Mouse (Mus musculus) adrenal gland, postnatal 25 days (tissue): ENCODE data around the gene Ap5s1. TPM values are rescaled to one million over a fixed set of nuclear protein-coding genes. Genes with fewer than 3 reads are reported as not detected.
A peak's percentile ranks its signal among the peaks of the same experiment; 100 is the strongest.
"Not testable (repeated sequence)": the region's sequence is repeated elsewhere in the genome, so short reads cannot be mapped to it uniquely, and the experiment has no call there.

Source experiments
- DNase-seq: peaks from one replicate; pipeline ENCODE4 v3.0.0; 2021; ENCODE audit warnings: mixed read lengths
- total RNA-seq: library from RNA; stranded (reverse); gene quantifications from 2 replicates; pipeline ENCODE4 v1.2.3, GENCODE M21; 2021

Ap5s1 gene
- total RNA-seq, 1 experiment from 2014 or later: 24.5 TPM

- no peak for DNase-seq
Measured at GRCm38 (mm10) chr2:131222562-131222961, 15.7 kb downstream of the Ap5s1 start.

GRCm38 (mm10) chr2:131223569-131223968 is 16.7 kb downstream of the Ap5s1 start:
- DNase-seq: no peak

GRCm38 (mm10) chr2:131225178-131225577 is 18.3 kb downstream of the Ap5s1 start:
- no peak for DNase-seq

GRCm38 (mm10) chr2:131226669-131227068 is 19.8 kb downstream of the Ap5s1 start:
- DNase-seq: not testable (repeated sequence)

- DNase-seq: no peak
Measured at GRCm38 (mm10) chr2:131227243-131227642, 20.4 kb downstream of the Ap5s1 start.

GRCm38 (mm10) chr2:131232558-131232957 is 25.7 kb downstream of the Ap5s1 start:
- DNase-seq: no peak

- peak; percentile 96 for DNase-seq
Measured at GRCm38 (mm10) chr2:131233307-131234126, 26.6 kb downstream of the Ap5s1 start, which contains the start of gene Mavs. TSS of gene Mavs (plus strand) at chr2:131234063.

GRCm38 (mm10) chr2:131234127-131234650 is 27.3 kb downstream of the Ap5s1 start:
- peak; percentile 24 for DNase-seq

GRCm38 (mm10) chr2:131234970-131235635 is 28.2 kb downstream of the Ap5s1 start:
- no peak for DNase-seq

- no peak for DNase-seq
Measured at GRCm38 (mm10) chr2:131242180-131242579, 35.3 kb downstream of the Ap5s1 start.

- DNase-seq: no peak
Measured at GRCm38 (mm10) chr2:131242929-131243328, 36.1 kb downstream of the Ap5s1 start.

- DNase-seq: peak; percentile 65
Measured at GRCm38 (mm10) chr2:131253681-131254328, 46.9 kb downstream of the Ap5s1 start.

- DNase-seq: peak; percentile 15
Measured at GRCm38 (mm10) chr2:131254329-131254713, 47.4 kb downstream of the Ap5s1 start.

GRCm38 (mm10) chr2:131255738-131256137 is 48.9 kb downstream of the Ap5s1 start:
- no peak for DNase-seq

GRCm38 (mm10) chr2:131258693-131259092 is 51.8 kb downstream of the Ap5s1 start:
- DNase-seq: no peak

GRCm38 (mm10) chr2:131260544-131261307 is 53.8 kb downstream of the Ap5s1 start:
- DNase-seq: no peak

- DNase-seq: no peak
Measured at GRCm38 (mm10) chr2:131261481-131262212, 54.8 kb downstream of the Ap5s1 start.

GRCm38 (mm10) chr2:131262213-131262672 is 55.4 kb downstream of the Ap5s1 start, which contains the start of gene Pank2:
TSS of gene Pank2 (plus strand) at chr2:131262495.
- peak; percentile 96 for DNase-seq
